Mouse (Mus musculus) heart, adult 9 months (tissue): Measurements from ENCODE around the gene Tmprss6.

Experiments used
- DNase-seq, 2 experiments: peaks; one replicate each; pipeline ENCODE4 v3.0.0; 2022; ENCODE audit warnings: low spot score in 2 of 2

Gene Tmprss6

GRCm38 (mm10) chr15:78447746-78448535, 20.5 kb downstream of the Tmprss6 start:
- peak; percentile 85 to 94 for DNase-seq

GRCm38 (mm10) chr15:78447121-78447520, 21.3 kb downstream of the Tmprss6 start:
- no peak for DNase-seq

GRCm38 (mm10) chr15:78443857-78444256, 24.6 kb downstream of the Tmprss6 start:
- DNase-seq, result no peak

- no peak for DNase-seq
These were observed 26.2 kb downstream of the Tmprss6 start for GRCm38 (mm10) chr15:78442231-78442630.

GRCm38 (mm10) chr15:78438973-78439372, 29.5 kb downstream of the Tmprss6 start:
- DNase-seq, result no peak

GRCm38 (mm10) chr15:78438505-78438904, 29.9 kb downstream of the Tmprss6 start:
- no peak for DNase-seq

GRCm38 (mm10) chr15:78438018-78438394, 30.4 kb downstream of the Tmprss6 start:
- no peak for DNase-seq

GRCm38 (mm10) chr15:78437237-78438017, 31.0 kb downstream of the Tmprss6 start:
- peak; percentile 71 to 76 for DNase-seq

GRCm38 (mm10) chr15:78436380-78437192, 31.8 kb downstream of the Tmprss6 start:
- DNase-seq, result peak; percentile 80 to 88

GRCm38 (mm10) chr15:78435681-78436080, 32.8 kb downstream of the Tmprss6 start:
- DNase-seq, result no peak

GRCm38 (mm10) chr15:78434896-78435520, 33.4 kb downstream of the Tmprss6 start:
- no peak for DNase-seq

GRCm38 (mm10) chr15:78431541-78432121, 36.8 kb downstream of the Tmprss6 start:
- DNase-seq, result no peak

GRCm38 (mm10) chr15:78430874-78431273, 37.6 kb downstream of the Tmprss6 start:
- DNase-seq, result no peak

GRCm38 (mm10) chr15:78429871-78430622, 38.4 kb downstream of the Tmprss6 start:
- peak; percentile 52 to 67 for DNase-seq

- DNase-seq, result no peak
These were observed 39.3 kb downstream of the Tmprss6 start for GRCm38 (mm10) chr15:78429139-78429459.

- peak; percentile 73 to 79 for DNase-seq
These were observed 39.9 kb downstream of the Tmprss6 start, which contains the start of gene Kctd17 for GRCm38 (mm10) chr15:78428391-78429138. Kctd17 (plus strand) TSS chr15:78428564.

GRCm38 (mm10) chr15:78425230-78425629, 43.2 kb downstream of the Tmprss6 start:
- DNase-seq, result no peak

- DNase-seq, result no peak
These were observed 43.9 kb downstream of the Tmprss6 start for GRCm38 (mm10) chr15:78424507-78424906.

- peak in 1 of 2 experiments; percentile 66 for DNase-seq
These were observed 46.1 kb downstream of the Tmprss6 start for GRCm38 (mm10) chr15:78422046-78422956.
